Mouse (Mus musculus): Measurements from ENCODE around the gene Gm7694.

DNA sequence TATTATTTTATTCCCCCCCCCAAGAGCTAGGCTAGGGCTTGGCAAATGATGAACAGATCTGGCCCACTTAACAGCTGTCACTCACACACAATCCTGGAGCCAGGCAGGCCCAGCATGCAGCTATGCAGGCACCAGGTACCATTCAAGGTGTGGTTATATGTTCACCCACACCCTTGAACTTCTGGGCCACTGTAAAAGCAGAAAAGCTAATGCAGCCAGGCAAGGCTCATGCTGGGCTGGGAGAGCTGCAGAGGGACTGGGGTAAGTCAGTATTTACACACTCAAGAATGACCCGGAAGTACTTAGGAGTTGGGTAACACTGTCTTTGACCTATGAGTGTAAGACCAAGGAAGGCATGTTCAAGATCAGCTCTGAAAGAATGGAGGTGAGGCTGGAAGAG, 18.2 kb upstream of the Gm7694 start:
- TF ChIP-seq GATA1 (IDR thresholded peaks at IDR 0.05; ENCODE audit: borderline replicate concordance, low read length) (no peak), FLI1 (IDR thresholded peaks at IDR 0.05; ENCODE audit: low read length) (no peak)
